Mouse (Mus musculus): ENCODE measurements at regions not wholly inside any gene's neighbourhood (a gene's known extent, or its start where the extent isn't known, plus 50 kb on each side); places are given as distances from the start of the nearest gene placed in this dataset.
"Not testable (repeated sequence)": the region's sequence is repeated elsewhere in the genome, so short reads cannot be mapped to it uniquely, and the experiment has no call there.

DNA sequence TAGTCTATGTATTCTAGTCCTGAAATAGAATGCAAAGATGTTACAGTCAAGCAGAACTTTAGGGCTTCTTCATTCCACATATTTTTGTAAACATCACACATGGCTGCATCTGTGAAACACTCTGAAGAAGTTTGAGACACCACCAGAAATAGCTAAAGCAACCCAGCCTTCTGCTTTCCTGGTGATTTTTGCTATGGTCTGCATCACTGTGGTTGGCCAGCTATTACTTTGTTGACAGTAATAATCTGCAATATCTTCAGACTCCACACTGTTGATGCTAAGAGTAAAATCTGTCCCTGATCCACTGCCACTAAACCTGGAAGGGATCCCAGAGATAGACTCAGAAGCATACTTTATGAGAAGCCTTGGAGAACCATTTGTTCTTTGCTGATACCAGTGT is 1065.7 kb downstream of the Rpia start:
- Histone ChIP-seq H3K4me3 (replicated peaks) (no peak overlapping the region), H3K4me2 (no peak overlapping the region), H3K9me3 (replicated peaks) (no peaks in the 10 kb centered on the region), H3K27ac (no peak overlapping the region), H3K36me3 (no peaks in the 10 kb centered on the region), H3K27me3 (no peaks in the 10 kb centered on the region), H3K9ac (no peak overlapping the region), H3K4me1 (no peaks in the 10 kb centered on the region)
- ATAC-seq (replicated peaks; ENCODE audit: low FRiP score), result no peak

DNA sequence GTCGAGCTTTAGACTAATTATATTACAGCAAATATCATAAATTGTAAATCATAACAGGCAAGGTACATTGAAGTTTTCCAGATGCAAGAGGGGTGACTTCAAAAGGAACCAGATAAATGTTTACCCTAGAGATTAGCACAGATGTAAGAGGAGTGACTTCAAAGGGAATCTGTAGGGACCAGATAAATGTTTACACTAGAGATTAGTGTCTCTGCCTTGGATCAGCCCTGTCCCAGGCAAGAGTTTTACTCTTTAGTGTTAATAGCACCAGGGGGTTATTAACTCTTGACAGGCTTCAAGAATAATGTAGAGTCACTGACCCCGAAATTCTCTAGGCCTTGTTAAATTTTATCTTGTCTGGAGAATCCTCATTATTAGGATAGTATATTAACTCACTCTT is 1089.2 kb downstream of the Rpia start:
- 44% methylated on average over 2 of the region's 2 CpGs for WGBS
- H3K27ac ChIP-seq; H3K4me3 ChIP-seq (replicated peaks); H3K4me2 ChIP-seq; H3K27me3 ChIP-seq; H3K9me3 ChIP-seq (replicated peaks); H3K36me3 ChIP-seq; H3K9ac ChIP-seq; H3K4me1 ChIP-seq: not testable (repeated sequence)
- peak; percentile 88 for ATAC-seq (replicated peaks; ENCODE audit: low FRiP score)

DNA sequence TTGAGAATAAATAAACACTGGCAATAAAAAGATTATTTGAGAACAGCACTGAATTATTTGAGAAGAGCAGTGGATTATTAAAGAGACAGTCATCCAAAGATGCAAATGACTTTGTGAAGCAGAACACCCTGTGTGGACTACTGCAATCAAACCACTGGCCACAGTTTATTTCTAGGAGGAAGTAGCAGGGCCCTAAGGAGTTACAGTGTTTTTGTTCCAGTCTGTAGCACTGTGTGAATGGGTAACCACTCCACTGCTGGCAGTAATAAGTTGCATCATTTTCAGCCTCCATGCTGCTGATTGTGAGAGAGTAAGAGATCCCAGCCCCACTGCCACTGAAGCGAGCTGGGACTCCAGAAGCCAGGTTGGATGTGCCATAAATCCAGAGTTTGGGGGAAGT is 1110.9 kb downstream of the Rpia start:
- 16% methylated on average over 1 of the region's 1 CpGs for WGBS
- no peaks in the 10 kb centered on the region for H3K27me3 ChIP-seq
- H3K27ac ChIP-seq, result no peak overlapping the region
- H3K9me3 ChIP-seq (replicated peaks), result no peaks in the 10 kb centered on the region
- H3K4me3 ChIP-seq (replicated peaks), result no peak overlapping the region
- ATAC-seq (replicated peaks; ENCODE audit: low FRiP score), result no peak
- no peaks in the 10 kb centered on the region for H3K36me3 ChIP-seq
- H3K9ac ChIP-seq, result no peak overlapping the region
- H3K4me2 ChIP-seq, result no peak overlapping the region
- H3K4me1 ChIP-seq, result no peaks in the 10 kb centered on the region

DNA sequence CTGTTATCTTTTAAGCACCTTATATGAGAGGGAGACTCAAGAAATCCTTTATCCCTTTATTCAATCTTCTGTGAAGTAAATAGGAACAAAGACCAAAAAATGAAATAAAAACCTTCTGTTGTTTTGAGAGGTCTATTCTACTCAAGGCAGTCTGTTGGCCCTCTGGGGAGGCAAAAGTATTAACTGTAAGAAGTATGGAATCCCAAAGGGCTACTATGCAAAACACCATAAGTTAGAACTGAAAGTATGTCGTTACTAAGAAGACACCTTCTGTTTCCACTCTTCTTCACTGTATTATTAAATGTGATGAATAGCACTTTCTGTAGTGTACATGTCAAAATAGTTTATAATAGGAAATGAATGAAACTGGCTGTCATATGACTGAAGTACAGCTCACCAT is 1129.6 kb downstream of the Rpia start:
- H3K36me3 ChIP-seq; ATAC-seq (replicated peaks; ENCODE audit: low FRiP score); H3K9ac ChIP-seq; H3K4me1 ChIP-seq; H3K4me2 ChIP-seq; H3K4me3 ChIP-seq (replicated peaks); H3K27me3 ChIP-seq; H3K9me3 ChIP-seq (replicated peaks); H3K27ac ChIP-seq: not testable (repeated sequence)
- 67% methylated on average over 1 of the region's 1 CpGs for WGBS

All from kidney, embryonic 15.5 days (tissue).